14 mouse cellular contexts compared by ENCODE assay signal in the genomic region with DNA sequence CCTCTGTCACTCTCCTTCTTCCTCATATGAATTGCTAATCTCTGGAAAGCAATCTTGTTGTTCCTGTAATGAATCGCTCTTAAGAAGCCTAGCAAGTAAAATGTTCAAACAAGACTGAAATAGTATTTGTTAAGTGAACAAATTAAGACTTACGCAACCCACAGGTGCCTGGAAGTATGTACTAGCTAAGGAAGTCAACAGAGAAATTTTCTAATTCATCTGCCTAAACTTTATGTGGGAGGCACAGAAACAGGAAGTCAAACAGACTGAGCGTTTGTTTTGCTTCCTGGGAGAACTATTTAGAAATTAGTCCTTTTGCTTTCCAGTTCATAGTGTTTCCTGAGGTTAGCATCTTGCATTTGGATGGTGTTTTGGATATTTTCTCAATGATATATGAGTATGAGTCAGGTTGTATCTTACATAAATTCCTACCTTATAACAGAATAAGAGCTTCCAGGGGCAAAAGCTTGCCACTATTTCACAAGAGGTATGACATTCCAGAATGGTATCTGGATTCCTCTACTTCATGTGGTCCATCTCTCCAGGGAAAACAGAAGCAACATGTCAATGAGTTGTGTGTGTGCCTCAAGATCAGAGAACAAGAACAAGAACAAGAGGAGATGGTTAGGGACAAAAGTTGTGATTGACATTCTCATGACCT.
DNase-seq lines count a peak whose midpoint lies in the region; ATAC-seq lines count a peak whose summit lies in the region.
"Had no signal": no experiment of that assay in that cellular context is flagged by ENCODE, and none has a peak within 500 bp of the region (broad histone marks: within the 10 kb centered on the region; RNA-seq: fewer than 3 reads in every experiment).

No protein-coding gene starts in this region.

- DNase-seq in 3134 (ENCODE audit: extremely low read depth, insufficient read length, low spot score) (peak; percentile 30), A20 (ENCODE audit: low read depth, low spot score) (peak; percentile 17)
- peak; percentile 11 for DNase-seq in Muller cell, postnatal 12 days (ENCODE audit: inconsistent ontology term)
- no peak for DNase-seq in heart, postnatal 14 days
- DNase-seq in thymus, postnatal 36 days, result no peak
- DNase-seq in ovary, postnatal 14 days (ENCODE audit: low spot score), result no peak
- DNase-seq in adrenal gland, adult 2 months, result no peak
- DNase-seq: adrenal gland, postnatal 14 days; cerebellum, adult 2 months; kidney, adult 18-20 months; kidney, postnatal 10 days; right cerebral cortex, adult 18-20 months had no signal

- peak; percentile 69 for ATAC-seq in granulocyte monocyte progenitor cell, adult 5-6 weeks (replicated peaks; ENCODE audit: poor library complexity, severe bottlenecking)
- ATAC-seq: midbrain, embryonic 15.5 days had no signal

- intact Hi-C loops in heart, postnatal 14 days (cut with DNase I), result no loop called here

Comparison
In these comparisons a context has a peak if more than half of its experiments do, and no peak if none do; other contexts are left out.
1. DNase-seq: peak in 3134 (single experiment), A20 (single experiment) and Muller cell, postnatal 12 days (single experiment); none in heart, postnatal 14 days (0 of 2), thymus, postnatal 36 days (0 of 2), ovary, postnatal 14 days (single experiment) and adrenal gland, adult 2 months (single experiment).